Mouse (Mus musculus) MEL (cell line): ENCODE measurements at regions not wholly inside any gene's neighbourhood (a gene's known extent, or its start where the extent isn't known, plus 50 kb on each side); places are given as distances from the start of the nearest gene placed in this dataset.

Experiments
- CTCF ChIP-seq, 3 experiments: IDR thresholded peaks in 2 of 3; conservative IDR thresholded peaks in 1 of 3; 2 replicates each; pipeline ENCODE4 v1.5.1; 2011 to 2012; ENCODE audit warnings: low read length in 3 of 3, low read depth in 2 of 3, mild to moderate bottlenecking in 2 of 3, improper control_type of control experiment in 1 of 3, inconsistent platforms in 1 of 3, mixed read lengths in 1 of 3, moderate library complexity in 1 of 3; ENCODE audit not compliant: control insufficient read depth in 1 of 3, insufficient read depth in 1 of 3, poor library complexity in 1 of 3, severe bottlenecking in 1 of 3
- GABPA ChIP-seq: IDR thresholded peaks from 2 replicates; pipeline ENCODE4 v1.6.1; 2012; ENCODE audit warnings: low read depth, mild to moderate bottlenecking, inconsistent platforms, low read length, improper control_type of control experiment, moderate library complexity
- HCFC1 ChIP-seq: IDR thresholded peaks from 2 replicates; pipeline ENCODE4 v1.6.1; 2012; ENCODE audit warnings: low read depth, mild to moderate bottlenecking, inconsistent platforms, low read length, improper control_type of control experiment, moderate library complexity
- MAZ ChIP-seq: IDR thresholded peaks from 2 replicates; pipeline ENCODE4 v1.6.1; 2012; ENCODE audit warnings: low read depth, mild to moderate bottlenecking, inconsistent platforms, low read length, improper control_type of control experiment
- SIN3A ChIP-seq: IDR thresholded peaks from 2 replicates; pipeline ENCODE4 v1.6.1; 2012; ENCODE audit warnings: low read length, improper control_type of control experiment, inconsistent platforms
- TBP ChIP-seq: IDR thresholded peaks from 2 replicates; pipeline ENCODE4 v1.8.0; 2011; ENCODE audit warnings: low read depth, low read length, improper control_type of control experiment
- ZNF384 ChIP-seq: IDR thresholded peaks from 2 replicates; pipeline ENCODE4 v1.6.1; 2012; ENCODE audit warnings: low read depth, mild to moderate bottlenecking, inconsistent platforms, low read length, improper control_type of control experiment

DNA sequence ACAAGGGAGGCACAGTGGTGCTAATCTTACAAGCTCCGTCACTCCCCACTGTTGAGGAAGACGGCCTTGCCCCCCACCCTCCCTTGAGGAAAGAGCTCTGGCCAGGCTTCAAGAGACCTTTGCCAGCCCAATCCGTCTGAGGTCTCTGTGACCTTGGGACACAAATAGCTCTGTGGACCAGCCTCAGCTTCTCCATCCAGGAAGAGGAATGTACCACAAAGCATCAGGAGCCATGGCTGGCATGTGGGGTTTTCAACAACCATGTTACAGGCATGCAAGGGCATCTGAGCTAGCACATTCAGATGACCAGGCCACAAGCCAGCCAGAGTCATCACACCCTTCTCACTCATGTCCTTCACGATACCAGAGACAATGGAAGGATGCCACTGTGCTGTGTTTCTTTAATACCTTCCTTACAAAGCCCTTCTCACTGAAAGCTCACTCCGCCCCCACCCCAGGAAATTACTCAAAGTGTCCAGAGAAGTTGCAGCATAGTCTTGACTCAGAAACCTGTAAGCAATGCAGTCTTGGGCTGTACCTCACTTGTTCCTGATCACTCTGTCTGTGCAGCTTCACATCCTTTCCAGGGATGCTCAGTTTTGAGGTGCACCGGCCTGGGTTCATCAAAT lies 148.8 kb upstream of the Rreb1 start:
- TF ChIP-seq MAZ (no peak), HCFC1 (no peak), ZNF384 (no peak), GABPA (no peak), SIN3A (no peak), TBP (no peak), CTCF (IDR thresholded peaks at IDR 0.05 in 2 of 3, conservative IDR thresholded peaks at IDR 0.05 in 1 of 3; ENCODE audit: control insufficient read depth in 1 of 3, insufficient read depth in 1 of 3, low read depth in 2 of 3, low read length in 3 of 3, poor library complexity in 1 of 3, severe bottlenecking in 1 of 3) (no peak)
